Mouse (Mus musculus): ENCODE measurements around the gene Fam193b. TPM values are rescaled to one million over a fixed set of nuclear protein-coding genes. Genes with fewer than 3 reads are reported as not detected.
A peak's percentile ranks its signal among the peaks of the same experiment; 100 is the strongest.

The Fam193b gene
- 21.2 and 22.5 TPM in 2 replicates for polyA plus RNA-seq (2015; fragmentation: Nextera tagmentation; extraction: Ambion mirVana)

DNA sequence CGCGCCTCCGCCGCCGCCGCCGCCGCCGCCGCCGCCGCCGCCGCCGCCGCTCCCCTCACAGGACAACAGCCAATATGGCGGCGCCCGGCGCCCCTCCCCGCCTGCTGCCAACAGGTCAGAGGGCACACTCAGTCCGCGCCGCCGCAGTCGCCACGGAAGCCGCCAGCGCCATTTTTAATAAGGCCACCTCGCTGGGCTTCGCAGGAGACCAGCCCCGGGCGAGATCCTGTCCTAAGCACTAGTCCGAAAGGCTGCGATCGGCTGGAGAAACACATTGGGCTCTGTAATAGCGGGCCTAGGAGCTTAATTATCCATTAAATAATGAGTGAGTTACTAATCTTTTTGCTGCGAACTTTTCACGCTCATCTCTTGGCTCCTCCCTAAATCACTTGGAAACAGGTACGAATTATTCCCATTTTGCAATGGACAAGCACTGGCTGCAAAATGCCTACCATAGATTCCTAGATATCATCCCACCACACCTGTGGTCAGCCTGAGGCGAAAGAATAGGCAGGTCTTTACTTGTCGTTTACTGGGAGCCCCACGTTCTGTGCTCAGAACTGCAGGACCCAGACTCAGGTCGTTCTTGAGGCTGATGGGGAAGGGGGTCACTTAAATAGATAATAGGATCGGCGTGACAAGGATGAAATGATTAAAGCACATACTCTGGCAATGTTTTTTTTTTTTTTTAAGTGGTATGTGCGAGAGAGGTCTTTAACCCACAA, at the start of gene Fam193b:
Gene Fam193b, minus strand, starts transcription at position 94 of the 725 bp plus-strand sequence.
- Histone ChIP-seq H3K9me3 (ENCODE audit: control insufficient read depth, low read length) (0 out of 2 replicates have a peak, but pooled peaks cover 5% of the 10 kb centered on the region), H3K9ac (ENCODE audit: low read depth, low read length) (peak within 1 kb of the TSS; percentile 98), H3K27ac (ENCODE audit: low read length) (peak within 1 kb of the TSS; percentile 79), H3K36me3 (ENCODE audit: control insufficient read depth, insufficient read depth, low read length) (no peaks in the 10 kb centered on the region), H3K27me3 (replicated peaks; ENCODE audit: control insufficient read depth, insufficient read depth, low read length) (no peaks in the 10 kb centered on the region), H3K4me2 (ENCODE audit: low read depth, low read length) (peak within 1 kb of the TSS; percentile 95), H3K4me3 (ENCODE audit: low read length) (peak within 1 kb of the TSS; percentile 89), H3K4me1 (ENCODE audit: control insufficient read depth, insufficient read depth, low read length) (peaks cover 8% of the 10 kb centered on the region)
- WGBS, result 4% methylated on average over 26 of the region's 47 CpGs
- ATAC-seq, result peak; percentile 97

DNA sequence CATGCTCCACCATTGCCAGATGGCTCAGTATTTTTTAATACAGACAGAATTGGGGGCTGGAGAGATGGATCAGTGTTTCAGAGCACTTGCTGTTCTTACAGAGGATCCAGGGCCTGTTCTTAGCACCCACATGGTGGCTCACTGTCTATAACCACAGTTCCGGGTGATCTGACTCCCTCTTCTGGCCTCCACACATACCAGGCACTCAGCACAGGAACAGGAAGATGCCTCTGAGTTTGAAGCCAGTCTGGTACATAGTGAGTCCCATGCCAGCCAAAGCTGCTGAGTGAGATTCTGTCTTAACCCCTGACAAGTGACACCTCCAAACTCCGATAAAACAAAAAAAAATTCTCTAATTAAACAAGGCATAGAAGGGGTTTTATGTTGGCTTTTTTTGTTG, 49.4 kb upstream of the Fam193b start:
- H3K9ac ChIP-seq (ENCODE audit: low read depth, low read length), result no peak overlapping the region
- no peaks in the 10 kb centered on the region for H3K9me3 ChIP-seq (ENCODE audit: control insufficient read depth, low read length)
- H3K4me1 ChIP-seq (ENCODE audit: control insufficient read depth, insufficient read depth, low read length), result peaks cover 5% of the 10 kb centered on the region; the same call in 1 of the 2 replicates
- WGBS, result 82% methylated on average over 2 of the region's 2 CpGs
- H3K4me3 ChIP-seq (ENCODE audit: low read length), result no peak overlapping the region
- H3K27ac ChIP-seq (ENCODE audit: low read length), result no peak overlapping the region
- H3K36me3 ChIP-seq (ENCODE audit: control insufficient read depth, insufficient read depth, low read length), result no peaks in the 10 kb centered on the region
- no peak overlapping the region for H3K4me2 ChIP-seq (ENCODE audit: low read depth, low read length)
- H3K27me3 ChIP-seq (replicated peaks; ENCODE audit: control insufficient read depth, insufficient read depth, low read length), result no peaks in the 10 kb centered on the region
- no peak for ATAC-seq

DNA sequence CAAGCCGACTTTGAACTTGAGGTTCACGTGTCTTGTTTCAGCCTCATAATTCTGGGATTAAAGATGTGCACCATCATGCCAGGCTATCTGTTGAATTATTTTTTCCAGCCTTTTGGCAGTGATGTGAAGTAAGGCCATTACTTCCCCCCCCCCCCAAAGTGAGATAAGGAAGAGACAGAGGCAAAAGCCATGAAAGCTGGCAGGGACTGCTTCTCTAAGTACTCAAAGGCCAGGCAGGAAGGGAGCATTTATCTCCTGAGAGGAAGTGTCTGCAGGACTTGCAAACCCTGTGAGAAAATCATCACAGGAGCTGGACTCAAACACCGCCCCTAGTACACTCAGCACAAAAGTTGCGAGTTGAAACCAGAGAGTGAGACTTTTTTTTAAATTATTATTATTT, 48.4 kb upstream of the Fam193b start:
- WGBS, result 91% methylated on average over 4 of the region's 4 CpGs

DNA sequence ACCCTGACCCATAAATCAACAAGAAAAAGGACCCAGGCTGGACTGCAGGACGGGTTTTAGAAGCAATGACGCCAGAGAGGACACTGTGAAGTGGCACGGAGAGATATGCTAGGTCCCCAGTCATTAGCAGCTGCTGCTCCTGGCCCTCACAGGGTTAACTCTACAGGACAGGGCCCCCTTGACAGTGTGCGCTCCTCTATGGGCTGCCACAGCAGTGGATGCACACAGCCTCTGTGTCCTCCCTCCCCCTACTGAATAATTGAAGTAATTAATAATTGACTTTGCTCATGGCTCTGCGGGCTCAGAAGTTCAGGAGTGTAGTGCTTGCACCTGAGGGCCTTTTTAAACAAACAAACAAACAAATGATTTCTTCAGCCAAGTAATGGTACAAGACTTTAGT, 42.6 kb upstream of the Fam193b start:
- no peak for ATAC-seq

More for the DNA sequence above, 48.4 kb upstream of the Fam193b start:
- H3K4me1 ChIP-seq (ENCODE audit: control insufficient read depth, insufficient read depth, low read length), result peaks cover 5% of the 10 kb centered on the region; the same call in 1 of the 2 replicates
- no peaks in the 10 kb centered on the region for H3K9me3 ChIP-seq (ENCODE audit: control insufficient read depth, low read length)
- no peak for ATAC-seq
- H3K4me3 ChIP-seq (ENCODE audit: low read length), result no peak overlapping the region
- no peak overlapping the region for H3K4me2 ChIP-seq (ENCODE audit: low read depth, low read length)
- no peaks in the 10 kb centered on the region for H3K36me3 ChIP-seq (ENCODE audit: control insufficient read depth, insufficient read depth, low read length)
- H3K9ac ChIP-seq (ENCODE audit: low read depth, low read length), result no peak overlapping the region
- H3K27me3 ChIP-seq (replicated peaks; ENCODE audit: control insufficient read depth, insufficient read depth, low read length), result no peaks in the 10 kb centered on the region
- H3K27ac ChIP-seq (ENCODE audit: low read length), result no peak overlapping the region

DNA sequence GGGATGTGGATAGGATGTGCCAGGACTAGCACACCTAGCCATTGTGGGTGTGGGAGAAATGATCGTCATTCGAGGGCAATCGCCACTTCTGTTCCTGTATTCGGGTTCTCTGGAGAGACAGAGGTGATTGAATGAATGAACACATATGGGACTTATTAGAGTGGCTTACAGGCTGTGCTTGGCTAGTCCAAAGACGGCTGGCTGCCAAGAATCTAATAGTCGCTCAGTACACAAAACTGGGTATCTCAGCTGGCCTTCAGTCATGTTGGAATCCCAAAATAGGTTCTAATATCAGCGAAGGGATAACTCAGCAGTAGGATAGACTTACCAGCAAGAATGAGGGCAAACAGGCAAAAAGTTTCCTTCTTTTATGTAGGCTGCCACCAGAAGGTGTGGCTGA, 41.1 kb upstream of the Fam193b start:
- Histone ChIP-seq H3K36me3 (ENCODE audit: control insufficient read depth, insufficient read depth, low read length) (peaks cover 18% of the 10 kb centered on the region), H3K4me2 (ENCODE audit: low read depth, low read length) (no peak overlapping the region), H3K27me3 (replicated peaks; ENCODE audit: control insufficient read depth, insufficient read depth, low read length) (no peaks in the 10 kb centered on the region), H3K9ac (ENCODE audit: low read depth, low read length) (no peak overlapping the region), H3K4me3 (ENCODE audit: low read length) (no peak overlapping the region), H3K9me3 (ENCODE audit: control insufficient read depth, low read length) (no peaks in the 10 kb centered on the region), H3K27ac (ENCODE audit: low read length) (no peak overlapping the region), H3K4me1 (ENCODE audit: control insufficient read depth, insufficient read depth, low read length) (no peaks in the 10 kb centered on the region)
- WGBS, result 88% methylated on average over 7 of the region's 7 CpGs
- ATAC-seq, result no peak

More for the DNA sequence above, 42.6 kb upstream of the Fam193b start:
- Histone ChIP-seq H3K27me3 (replicated peaks; ENCODE audit: control insufficient read depth, insufficient read depth, low read length) (no peaks in the 10 kb centered on the region), H3K9ac (ENCODE audit: low read depth, low read length) (no peak overlapping the region), H3K27ac (ENCODE audit: low read length) (no peak overlapping the region), H3K4me3 (ENCODE audit: low read length) (no peak overlapping the region), H3K9me3 (ENCODE audit: control insufficient read depth, low read length) (no peaks in the 10 kb centered on the region), H3K4me2 (ENCODE audit: low read depth, low read length) (no peak overlapping the region), H3K36me3 (ENCODE audit: control insufficient read depth, insufficient read depth, low read length) (peaks cover 9% of the 10 kb centered on the region), H3K4me1 (ENCODE audit: control insufficient read depth, insufficient read depth, low read length) (no peaks in the 10 kb centered on the region)
- 37% methylated on average over 5 of the region's 5 CpGs for WGBS

DNA sequence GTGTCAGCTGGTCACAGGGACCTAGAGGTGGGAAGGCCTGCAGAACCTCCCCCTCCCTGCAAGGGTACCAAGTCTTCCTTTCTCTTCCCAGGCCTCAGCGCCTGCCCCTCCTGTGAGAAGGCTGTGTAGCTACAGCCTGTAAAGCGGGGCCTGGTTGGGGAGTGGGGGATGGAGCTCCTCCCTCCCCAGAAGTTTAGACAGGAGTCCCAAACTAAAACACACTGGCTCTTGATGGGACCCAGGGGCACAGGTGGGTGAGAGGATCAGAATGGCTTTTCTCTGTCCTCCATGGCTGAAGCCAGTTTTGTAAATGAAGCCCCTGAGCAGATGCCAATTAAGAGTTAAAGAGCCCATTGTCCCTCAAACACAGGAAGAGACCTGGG, 36.7 kb upstream of the Fam193b start:
- Histone ChIP-seq H3K27me3 (replicated peaks; ENCODE audit: control insufficient read depth, insufficient read depth, low read length) (no peaks in the 10 kb centered on the region), H3K4me2 (ENCODE audit: low read depth, low read length) (no peak overlapping the region), H3K27ac (ENCODE audit: low read length) (no peak overlapping the region), H3K9me3 (ENCODE audit: control insufficient read depth, low read length) (no peaks in the 10 kb centered on the region), H3K36me3 (ENCODE audit: control insufficient read depth, insufficient read depth, low read length) (peaks cover 25% of the 10 kb centered on the region), H3K9ac (ENCODE audit: low read depth, low read length) (no peak overlapping the region), H3K4me3 (ENCODE audit: low read length) (no peak overlapping the region), H3K4me1 (ENCODE audit: control insufficient read depth, insufficient read depth, low read length) (no peaks in the 10 kb centered on the region)
- ATAC-seq, result no peak
- 87% methylated on average over 2 of the region's 2 CpGs for WGBS

DNA sequence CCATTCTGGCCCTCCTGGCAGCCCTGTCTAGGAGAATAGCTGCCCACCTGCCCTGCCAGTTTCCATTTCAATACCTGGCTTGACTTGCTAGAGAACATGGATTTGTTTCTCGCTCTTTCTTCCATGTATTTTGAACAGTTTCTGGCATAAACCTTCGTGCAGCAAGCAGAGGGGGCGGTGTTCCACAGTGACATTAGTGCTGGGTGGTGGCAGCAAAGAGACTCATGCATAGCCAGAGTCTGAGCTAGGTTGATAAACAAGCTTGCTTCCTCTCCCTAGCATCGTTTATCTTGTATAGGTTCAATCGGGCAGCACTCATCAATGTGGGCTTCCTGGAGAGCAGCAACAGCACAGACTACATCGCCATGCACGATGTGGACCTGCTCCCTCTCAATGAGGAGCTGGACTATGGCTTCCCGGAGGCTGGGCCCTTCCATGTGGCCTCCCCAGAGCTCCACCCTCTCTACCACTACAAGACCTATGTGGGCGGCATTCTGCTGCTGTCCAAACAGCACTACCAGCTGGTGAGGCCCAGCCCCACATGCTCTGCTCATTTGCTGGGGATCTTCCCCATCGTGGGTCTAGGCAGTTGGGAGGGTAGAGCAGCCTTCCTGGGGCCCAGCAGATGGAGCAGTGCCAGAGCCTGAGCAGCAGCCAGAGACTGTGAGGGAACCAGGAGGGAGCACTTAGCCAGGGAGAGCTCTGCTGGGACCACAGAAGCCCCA, 36.1 kb upstream of the Fam193b start:
- WGBS, result 75% methylated on average over 10 of the region's 10 CpGs
- Histone ChIP-seq H3K4me3 (ENCODE audit: low read length) (no peak overlapping the region), H3K4me2 (ENCODE audit: low read depth, low read length) (no peak overlapping the region), H3K4me1 (ENCODE audit: control insufficient read depth, insufficient read depth, low read length) (no peaks in the 10 kb centered on the region), H3K36me3 (ENCODE audit: control insufficient read depth, insufficient read depth, low read length) (peaks cover 25% of the 10 kb centered on the region), H3K9me3 (ENCODE audit: control insufficient read depth, low read length) (no peaks in the 10 kb centered on the region), H3K27ac (ENCODE audit: low read length) (no peak overlapping the region), H3K27me3 (replicated peaks; ENCODE audit: control insufficient read depth, insufficient read depth, low read length) (no peaks in the 10 kb centered on the region), H3K9ac (ENCODE audit: low read depth, low read length) (no peak overlapping the region)
- ATAC-seq, result no peak

DNA sequence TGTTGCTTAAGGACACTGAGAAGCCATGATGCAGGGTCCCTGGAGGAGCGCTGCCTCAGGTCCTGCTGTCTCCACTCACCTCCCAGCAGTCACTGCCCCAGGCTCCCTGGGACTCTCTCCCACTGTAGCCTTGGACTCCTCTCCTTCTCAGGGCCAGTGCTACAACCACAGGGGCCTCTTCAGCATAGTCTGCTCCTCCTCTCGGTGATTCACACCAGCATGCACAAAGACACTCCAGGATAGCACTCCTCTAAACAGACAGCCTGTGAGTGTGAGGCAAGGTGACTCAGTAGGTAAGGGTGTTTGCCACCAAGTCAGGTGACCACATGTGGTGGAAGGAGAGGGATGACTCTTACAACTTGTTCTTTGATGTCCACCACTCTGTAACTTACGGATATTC, 33.7 kb upstream of the Fam193b start:
- H3K27ac ChIP-seq (ENCODE audit: low read length), result no peak overlapping the region
- no peak overlapping the region for H3K4me2 ChIP-seq (ENCODE audit: low read depth, low read length)
- no peak for ATAC-seq
- no peaks in the 10 kb centered on the region for H3K27me3 ChIP-seq (replicated peaks; ENCODE audit: control insufficient read depth, insufficient read depth, low read length)
- no peak overlapping the region for H3K4me3 ChIP-seq (ENCODE audit: low read length)
- peaks cover 5% of the 10 kb centered on the region for H3K4me1 ChIP-seq (ENCODE audit: control insufficient read depth, insufficient read depth, low read length)
- H3K9me3 ChIP-seq (ENCODE audit: control insufficient read depth, low read length), result no peaks in the 10 kb centered on the region
- WGBS, result 91% methylated on average over 3 of the region's 3 CpGs
- H3K36me3 ChIP-seq (ENCODE audit: control insufficient read depth, insufficient read depth, low read length), result peaks cover 25% of the 10 kb centered on the region
- no peak overlapping the region for H3K9ac ChIP-seq (ENCODE audit: low read depth, low read length)

DNA sequence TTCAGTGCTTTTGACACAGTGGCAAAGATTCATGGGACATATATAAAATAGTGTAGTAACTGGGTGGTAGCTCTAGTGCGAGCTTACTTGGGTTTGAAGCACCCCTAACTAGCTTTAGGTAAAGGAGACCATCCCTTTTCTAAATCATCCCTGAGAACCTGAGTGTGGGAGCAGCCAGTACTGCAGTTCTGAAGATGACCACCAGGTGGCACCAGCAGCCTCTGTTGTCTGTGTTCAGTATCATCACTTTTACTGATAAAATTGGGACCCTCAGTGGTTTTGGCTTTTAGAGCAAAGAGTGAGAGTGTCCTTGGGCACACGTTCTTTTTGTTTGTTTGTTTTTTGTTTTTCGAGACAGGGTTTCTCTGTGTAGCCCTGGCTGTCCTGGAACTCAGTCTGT, 30.7 kb upstream of the Fam193b start:
- H3K4me2 ChIP-seq (ENCODE audit: low read depth, low read length), result no peak overlapping the region
- peaks cover 13% of the 10 kb centered on the region for H3K36me3 ChIP-seq (ENCODE audit: control insufficient read depth, insufficient read depth, low read length)
- no peak overlapping the region for H3K27ac ChIP-seq (ENCODE audit: low read length)
- peaks cover 5% of the 10 kb centered on the region for H3K4me1 ChIP-seq (ENCODE audit: control insufficient read depth, insufficient read depth, low read length)
- H3K9ac ChIP-seq (ENCODE audit: low read depth, low read length), result no peak overlapping the region
- no peak overlapping the region for H3K4me3 ChIP-seq (ENCODE audit: low read length)
- 10% methylated on average over 3 of the region's 3 CpGs for WGBS
- no peak for ATAC-seq
- H3K9me3 ChIP-seq (ENCODE audit: control insufficient read depth, low read length), result no peaks in the 10 kb centered on the region
- H3K27me3 ChIP-seq (replicated peaks; ENCODE audit: control insufficient read depth, insufficient read depth, low read length), result no peaks in the 10 kb centered on the region
